Mouse (Mus musculus): Measurements from ENCODE around the gene Bcl2l15.
"Not testable (repeated sequence)": the region's sequence is repeated elsewhere in the genome, so short reads cannot be mapped to it uniquely, and the experiment has no call there.

The Bcl2l15 gene

DNA sequence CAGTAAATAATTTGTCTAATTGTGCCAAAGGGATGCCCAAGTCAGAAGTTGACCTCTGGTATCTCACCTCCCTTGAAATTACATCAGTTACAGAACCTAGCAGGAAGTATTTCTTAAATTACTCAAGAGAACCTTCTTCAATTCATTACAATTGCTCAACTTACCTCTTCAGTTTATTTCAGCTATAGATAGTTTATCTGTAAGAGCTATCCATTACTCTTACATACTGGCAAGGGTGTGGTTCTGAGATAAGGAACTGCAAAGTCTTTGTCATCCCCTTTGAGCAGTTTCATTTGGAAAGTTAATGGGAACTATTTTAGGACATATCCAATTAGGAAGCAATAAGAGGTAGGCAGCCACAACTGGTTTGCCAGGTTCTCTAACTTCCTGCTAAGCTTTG lies at the start of gene Bcl2l15:
Gene Bcl2l15, plus strand, starts transcription at position 176 of the 400 bp plus-strand sequence.
- DNase-seq (ENCODE audit: low read depth, low spot score) = no peak

DNA sequence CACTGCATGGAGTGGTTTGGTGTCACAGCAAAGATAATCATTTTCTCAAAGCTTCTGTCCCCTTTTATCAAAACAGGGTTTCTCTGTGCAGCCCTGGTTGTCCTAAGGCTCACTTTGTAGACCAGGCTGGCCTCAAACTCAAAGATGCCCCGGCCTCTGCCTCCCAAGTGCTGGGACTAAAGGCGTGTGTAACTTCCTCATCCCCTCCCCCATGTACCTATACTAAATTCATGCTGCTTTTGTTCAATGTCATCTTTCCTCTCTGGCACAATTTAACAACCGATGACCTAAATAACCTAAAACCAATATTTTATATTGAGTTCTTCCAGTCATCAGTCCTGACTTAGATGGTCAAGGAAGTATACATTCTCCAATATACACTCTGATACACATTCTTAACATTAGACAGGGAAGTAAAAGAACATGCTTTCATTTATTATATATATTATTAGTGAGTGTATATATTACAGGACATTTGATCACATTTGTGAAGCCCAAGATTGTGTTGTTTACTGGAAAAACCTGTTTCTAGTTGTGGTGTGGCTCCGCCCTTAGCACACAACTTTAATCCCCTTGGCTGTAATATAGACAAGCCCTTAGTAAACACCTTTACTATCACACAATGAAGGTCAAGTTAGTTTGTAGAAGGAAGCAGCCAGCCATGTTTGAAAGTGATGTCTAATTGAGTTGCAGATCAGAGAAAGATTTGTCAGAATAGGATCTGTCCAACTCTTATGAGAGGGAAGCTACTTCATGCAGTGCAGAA lies 49.4 kb upstream of the Bcl2l15 start:
- DNase-seq (ENCODE audit: low read depth, low spot score) = no peak

DNA sequence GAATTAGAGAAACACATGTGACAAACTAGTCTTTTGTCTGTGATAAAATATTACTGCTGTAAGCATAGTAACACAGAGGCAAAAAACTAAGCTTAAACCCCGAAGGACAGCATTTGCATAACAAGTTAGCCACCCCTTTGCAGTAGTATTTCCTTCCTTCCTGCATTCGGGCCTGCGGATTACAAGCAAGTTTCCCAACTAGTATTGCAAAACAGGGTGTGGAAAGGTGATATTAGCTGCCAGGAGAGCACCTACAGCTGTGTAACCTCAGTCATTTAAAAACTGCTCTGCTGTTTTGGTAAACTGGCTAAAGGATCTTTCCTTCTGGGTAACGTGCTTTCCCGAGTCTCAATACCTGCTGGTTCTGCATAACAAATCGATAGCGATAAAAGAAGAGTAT lies 45.2 kb upstream of the Bcl2l15 start:
- DNase-seq (ENCODE audit: low read depth, low spot score) = no peak

DNA sequence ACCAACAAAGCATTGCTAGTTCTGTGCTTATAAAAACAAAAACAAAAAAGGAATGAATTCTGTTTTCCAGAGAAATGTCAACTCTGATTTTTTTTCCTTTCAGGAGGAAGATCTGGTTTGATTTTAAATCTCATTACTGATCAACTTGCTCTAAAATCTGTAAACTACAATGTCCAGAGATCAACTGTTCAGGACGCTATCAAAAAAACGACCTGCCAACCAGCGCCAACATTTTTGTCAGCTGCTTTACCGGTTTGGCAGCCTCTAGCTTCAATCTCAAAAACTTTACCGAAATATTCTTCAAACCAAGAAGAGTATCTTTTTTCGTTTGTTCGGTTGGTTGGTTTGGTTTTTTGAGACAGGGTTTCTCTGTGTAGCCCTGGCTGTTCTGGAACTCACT lies 43.3 kb upstream of the Bcl2l15 start:
- no peak for DNase-seq (ENCODE audit: low read depth, low spot score)

DNA sequence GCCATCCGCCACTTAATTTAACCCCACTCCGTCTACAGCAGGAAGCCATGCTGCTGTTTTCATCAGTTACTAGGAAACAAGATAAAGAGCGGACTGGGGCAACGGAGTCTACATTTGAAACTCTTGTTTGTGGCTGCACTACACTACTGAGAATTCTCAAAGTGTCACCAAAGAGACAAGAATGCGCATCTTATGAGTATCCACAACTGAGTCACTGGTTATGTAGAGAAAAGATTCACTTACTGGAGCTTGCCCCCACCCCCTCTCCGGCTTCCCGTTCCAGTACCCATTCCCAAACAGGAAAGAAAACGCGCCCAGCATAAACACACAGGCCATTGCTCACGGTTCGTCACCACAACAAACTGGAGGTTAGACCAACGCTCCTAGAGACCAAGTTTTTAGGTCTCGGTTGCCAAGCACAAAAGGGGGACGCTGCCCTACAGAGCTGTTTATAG lies 42.5 kb upstream of the Bcl2l15 start:
- DNase-seq (ENCODE audit: low read depth, low spot score) = peak; percentile 81

DNA sequence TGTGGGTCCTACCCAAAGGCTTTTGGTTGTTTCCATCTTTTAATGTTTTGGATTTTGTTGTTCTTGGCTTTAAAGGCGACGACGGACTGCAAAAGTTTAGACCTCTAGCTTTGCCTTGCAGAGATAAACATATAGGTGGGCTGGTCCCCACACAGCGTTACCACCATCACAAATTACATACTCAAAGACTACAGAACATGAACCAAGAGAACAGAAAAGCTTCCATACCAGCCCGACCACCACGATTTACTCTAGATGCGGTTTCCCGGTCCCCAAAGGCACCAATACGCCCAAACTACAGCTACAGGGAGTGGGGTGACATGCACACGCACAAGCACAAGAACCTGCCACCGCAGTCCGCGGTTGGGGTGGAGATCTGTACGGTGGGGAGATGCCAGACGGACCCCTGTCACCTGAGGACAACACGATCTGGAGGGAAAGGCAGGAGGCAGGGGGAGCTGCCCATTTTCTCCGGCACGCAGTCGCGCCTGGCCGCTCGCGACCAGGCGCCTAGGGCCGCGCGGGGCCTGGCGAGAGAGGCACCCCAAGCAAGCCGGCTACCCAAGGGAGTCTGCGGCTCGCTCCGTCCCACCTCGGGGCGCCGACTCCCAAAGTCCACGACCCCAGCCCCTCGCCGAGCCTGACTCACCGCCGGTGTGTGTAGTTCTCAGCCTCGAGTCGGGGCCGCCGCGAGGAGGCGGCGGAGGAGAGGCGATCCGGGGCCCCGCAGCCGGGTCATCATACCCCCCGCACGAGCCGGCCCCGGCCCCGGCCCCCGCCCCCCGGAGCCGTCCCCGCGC lies 41.9 kb upstream of the Bcl2l15 start:
- peak; percentile 67 for DNase-seq (ENCODE audit: low read depth, low spot score)

DNA sequence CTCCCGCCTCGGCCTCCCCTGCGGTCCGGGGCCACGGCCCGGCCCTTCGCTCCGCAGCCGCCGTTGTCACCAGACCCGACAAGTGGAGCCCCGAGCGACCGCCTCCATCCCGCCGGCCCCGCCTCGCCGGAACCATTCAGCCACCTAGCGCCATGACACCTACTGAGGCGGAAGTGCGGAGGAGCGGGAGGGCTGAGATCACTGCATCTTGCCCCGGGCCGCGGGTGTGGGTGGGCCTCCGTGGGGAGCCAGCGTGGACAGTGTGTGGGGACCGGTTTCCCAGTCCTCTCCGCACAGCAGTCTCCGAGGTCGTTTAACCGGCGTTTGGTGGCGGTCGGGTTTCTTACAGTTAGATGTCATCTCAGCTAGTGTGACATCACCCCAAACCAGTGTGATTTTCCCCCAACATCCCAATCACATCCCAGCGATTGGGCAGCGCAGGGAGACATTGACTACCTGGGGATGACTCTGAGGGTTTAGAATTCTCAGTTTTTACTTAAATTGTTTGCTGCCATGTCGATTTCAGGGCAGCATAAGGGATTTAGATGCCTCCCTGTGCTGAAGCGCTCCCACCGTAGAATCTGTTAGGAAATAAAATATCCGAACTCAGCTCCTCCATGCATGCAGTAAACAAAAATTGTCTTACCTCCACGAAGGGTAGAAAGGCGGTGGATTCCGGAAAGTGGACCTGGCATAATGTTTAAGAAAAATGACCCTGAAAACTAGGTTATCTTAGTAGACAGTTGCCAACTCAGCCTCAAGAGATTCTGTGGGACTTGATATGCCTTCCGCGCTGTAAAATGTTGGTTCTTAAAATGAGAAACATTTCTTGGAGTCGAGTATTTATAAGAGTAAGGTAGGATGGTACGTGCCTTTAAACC lies 40.9 kb upstream of the Bcl2l15 start, which contains the start of gene Hipk1:
Gene Hipk1, minus strand, starts transcription at position 334 of the 881 bp plus-strand sequence.
- DNase-seq (ENCODE audit: low read depth, low spot score) = peak; percentile 94

DNA sequence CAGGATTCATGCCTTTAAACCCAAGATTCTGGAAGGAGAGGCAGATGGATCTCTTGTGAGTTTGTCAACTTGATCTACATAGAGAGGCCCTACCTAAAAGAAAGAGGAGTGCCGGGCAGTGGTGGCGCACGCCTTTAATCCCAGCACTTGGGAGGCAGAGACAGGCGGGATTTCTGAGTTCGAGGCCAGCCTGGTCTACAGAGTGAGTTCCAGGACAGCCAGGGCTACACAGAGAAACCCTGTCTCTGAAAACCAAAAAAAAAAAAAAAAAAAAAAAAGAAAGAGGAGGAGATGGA lies 40.3 kb upstream of the Bcl2l15 start:
- DNase-seq (ENCODE audit: low read depth, low spot score) = not testable (repeated sequence)

DNA sequence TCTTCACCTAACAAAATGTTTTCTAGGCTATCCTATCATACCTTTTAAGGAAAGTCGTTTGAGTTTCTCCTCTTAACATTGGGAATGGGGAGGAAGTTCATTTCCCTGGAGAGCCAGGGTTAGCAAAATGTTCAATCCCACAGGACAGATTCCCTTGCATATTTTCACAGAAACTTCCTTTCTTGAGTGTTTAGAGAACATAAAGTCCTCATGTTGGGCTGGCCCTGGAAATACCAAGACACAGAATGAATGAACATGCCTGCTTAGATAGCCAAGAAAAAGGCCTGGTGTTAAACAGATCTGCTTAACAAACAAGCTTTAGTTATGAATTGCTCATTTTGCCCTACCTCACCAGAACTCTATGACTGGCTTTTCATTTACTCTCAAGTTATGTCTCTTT lies 39.8 kb upstream of the Bcl2l15 start:
- DNase-seq (ENCODE audit: low read depth, low spot score) = no peak

DNA sequence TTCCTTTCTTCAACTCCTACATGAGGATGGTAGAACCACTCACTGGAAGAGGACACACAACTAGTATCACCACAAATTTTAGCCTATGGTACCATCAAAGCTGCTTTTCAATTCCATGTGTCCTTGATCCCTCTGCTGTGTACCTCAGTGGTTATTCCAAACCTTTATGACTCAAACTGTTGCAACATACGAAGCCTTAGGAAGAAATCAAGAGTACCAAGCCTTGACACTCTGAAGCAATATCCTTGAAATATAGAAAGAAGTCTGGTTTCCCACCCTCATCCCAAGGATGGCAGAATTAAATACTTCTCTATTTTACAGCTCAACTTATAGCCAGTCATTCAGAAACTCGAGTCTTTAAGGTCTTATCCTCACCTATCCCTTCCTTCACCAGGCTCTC lies 36.0 kb upstream of the Bcl2l15 start:
- no peak for DNase-seq (ENCODE audit: low read depth, low spot score)

DNA sequence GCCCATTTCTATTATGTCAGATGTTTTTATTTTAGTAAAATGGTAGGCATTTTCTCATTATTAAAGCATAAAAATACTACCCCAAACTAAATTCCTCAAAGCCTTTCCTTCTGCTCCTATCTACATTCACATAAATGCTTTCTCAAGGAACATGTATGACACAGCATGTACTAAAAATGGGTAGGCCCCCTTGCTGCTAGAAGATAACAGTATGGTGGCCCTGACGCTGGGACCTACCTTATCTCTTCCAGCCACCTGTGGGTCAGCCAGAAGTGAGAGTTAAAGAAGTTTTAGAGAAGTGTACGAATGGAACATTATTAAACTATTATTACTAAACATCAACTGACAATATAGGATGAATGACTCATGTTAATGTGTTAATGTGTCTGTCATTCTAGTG lies 32.9 kb upstream of the Bcl2l15 start:
- no peak for DNase-seq (ENCODE audit: low read depth, low spot score)

DNA sequence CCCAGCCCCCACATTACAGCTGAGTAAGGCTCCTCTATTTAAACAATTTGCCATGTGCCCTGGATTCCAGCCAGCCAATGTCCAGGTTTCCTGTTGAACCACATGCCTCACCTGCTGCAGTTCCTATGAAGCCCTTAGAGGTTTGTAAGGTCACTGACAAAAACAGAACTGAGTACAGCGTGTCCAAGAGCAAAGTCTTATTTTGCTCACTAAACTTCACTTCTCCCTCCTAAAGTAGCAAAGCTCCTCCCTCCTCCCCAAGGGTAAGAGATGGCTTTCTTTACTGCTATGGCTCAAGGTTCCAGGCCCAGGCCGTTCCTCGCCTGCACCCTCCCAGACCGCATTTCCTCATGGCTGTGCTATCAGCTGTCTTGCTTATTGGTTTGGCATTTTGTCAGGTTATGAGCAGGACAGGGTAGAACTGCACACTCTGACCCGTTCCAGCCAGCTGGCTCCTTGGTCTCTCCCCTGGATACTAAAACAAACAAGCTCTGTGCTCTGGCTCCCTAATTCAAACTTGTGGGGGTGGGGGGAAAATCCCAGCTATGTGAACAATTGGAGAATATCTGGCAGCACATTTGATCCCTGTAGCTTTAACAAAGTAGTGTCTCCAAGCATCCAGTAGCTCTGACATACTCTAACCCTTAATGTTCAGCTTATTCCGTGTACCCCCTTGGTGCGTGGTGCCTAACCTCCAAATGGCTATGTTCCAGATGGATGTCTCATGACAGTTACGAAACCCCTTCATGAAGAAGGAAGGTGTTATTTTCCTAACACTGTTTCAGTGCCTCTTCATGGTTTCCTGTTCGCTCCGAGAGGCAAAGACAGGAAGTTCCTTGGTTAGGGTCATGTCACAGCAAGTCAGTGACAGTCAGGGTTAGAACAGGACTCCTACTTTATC lies 30.5 kb upstream of the Bcl2l15 start:
- peak; percentile 77 for DNase-seq (ENCODE audit: low read depth, low spot score)

DNA sequence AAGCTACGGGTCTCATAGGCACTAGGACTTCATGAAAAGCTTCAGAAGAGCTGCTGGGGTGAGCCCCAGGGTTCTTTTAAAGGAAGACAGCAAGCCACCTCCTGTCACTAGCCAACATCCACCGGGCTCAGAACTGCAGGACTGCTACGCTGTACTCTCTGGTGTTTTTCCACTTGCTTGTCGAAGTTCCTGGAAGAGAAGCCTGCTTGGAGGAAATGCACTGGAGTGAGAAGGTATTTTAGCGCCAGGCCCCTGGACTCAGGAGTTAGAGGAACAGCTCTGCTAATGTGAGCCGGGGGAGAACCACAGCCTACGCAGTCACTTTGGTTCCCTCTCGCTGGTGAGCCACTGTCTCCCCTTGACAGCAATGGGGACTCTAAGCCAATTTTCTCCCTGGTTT lies 29.5 kb upstream of the Bcl2l15 start:
- DNase-seq (ENCODE audit: low read depth, low spot score) = peak; percentile 29

DNA sequence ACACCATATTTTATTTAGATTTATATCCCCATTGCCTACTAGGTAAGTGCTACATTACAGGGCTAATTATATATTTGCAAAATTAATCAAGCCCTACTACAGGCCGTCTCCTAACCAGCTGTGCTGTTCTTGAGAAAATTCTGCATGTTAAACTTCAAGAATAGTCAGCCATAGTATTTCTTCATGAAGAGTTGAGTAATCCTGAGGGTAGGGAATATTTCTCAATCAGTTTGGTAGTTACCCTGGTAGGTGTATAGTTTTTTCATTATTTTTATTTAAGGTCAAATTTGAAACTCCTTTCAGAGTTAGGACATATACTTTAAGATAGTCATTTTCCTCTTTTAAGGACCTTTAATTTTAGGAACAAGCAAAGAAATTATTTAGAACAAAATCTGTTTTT lies 26.7 kb upstream of the Bcl2l15 start:
- DNase-seq (ENCODE audit: low read depth, low spot score) = no peak

DNA sequence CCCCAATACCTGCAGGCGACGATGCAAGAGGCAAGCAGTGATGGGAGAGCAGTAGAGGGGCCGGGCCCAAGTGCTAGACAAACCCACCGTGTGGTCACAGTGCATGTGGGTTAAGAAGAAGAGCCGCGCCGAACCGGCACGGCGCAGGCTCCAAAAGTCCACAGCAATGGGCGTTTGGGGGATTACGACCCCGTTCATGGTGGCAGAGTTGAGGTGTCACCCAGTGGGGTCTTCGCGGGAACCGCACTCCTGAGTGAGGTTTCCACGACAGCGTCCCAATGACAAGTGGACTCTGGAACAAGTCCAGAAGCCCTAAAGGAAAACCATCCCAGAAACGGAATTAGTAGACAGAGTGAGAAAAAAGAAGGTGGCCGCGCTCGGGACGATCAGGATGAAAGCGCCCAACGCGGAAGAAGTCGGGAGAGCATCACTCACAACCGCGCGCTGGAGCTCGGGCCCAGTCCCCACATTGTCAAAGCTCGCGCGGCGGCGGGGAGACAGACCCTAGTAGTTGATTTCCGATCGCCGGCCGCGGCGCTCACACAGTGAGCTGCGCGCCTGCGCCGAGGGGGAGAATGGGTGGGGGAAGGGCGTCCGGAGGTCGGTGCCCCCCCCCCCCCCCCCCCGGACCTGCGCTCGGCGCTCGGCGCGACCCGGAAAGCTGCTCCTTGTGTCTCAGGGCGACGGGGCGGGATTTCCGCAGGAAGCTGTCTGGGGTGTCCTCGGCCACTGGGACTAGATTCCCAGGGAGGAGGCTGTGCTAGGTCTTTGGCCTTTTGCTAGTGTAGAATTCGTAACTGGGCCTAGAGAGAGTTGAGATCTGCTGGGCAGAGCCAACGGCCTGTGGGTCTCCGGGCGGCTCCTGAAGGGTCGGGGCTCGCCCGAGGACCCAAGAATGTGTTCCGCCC lies 23.3 kb upstream of the Bcl2l15 start, which contains the start of the genes Dclre1b, Ap4b1 and Gm43064:
Gene Dclre1b, minus strand, starts transcription at position 554 of the 908 bp plus-strand sequence.
Gene Ap4b1, plus strand, starts transcription at position 630 of the 908 bp plus-strand sequence.
Gene Gm43064, plus strand, starts transcription at position 683 of the 908 bp plus-strand sequence.
- peak; percentile 98 for DNase-seq (ENCODE audit: low read depth, low spot score)

DNA sequence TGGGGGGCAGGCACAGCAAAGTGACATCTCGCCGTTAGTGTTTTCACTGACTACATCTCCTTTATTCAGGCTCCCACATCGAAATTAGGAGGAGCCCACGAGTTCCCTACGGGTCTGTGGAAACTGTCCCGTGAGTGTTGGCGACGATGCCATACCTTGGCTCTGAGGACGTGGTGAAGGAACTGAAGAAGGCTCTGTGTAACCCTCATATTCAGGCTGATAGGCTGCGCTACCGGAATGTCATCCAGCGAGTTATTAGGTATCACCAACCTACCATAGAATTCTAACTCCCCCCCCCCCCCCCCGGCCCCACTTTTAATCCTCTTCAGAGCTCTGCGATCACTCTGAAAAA lies 22.6 kb upstream of the Bcl2l15 start:
- no peak for DNase-seq (ENCODE audit: low read depth, low spot score)

DNA sequence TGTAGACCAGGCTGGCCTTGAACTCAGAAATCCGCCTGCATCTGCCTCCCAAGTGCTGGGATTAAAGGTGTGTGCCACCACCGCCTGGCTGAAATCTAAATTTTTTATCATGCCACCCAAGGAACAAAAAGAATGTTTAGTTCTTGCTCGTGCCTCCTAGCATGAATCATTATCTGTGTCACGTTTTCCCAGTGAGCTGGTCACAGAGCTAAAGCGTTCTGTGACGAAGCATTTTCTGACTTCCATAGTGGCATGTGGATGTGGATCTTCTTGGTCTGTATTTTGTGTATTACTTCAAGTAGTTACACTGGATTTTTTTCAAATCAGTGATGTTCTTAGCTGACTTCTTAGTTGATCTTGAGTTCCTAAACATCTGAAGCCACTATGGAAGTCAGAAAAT lies 21.4 kb upstream of the Bcl2l15 start:
- DNase-seq (ENCODE audit: low read depth, low spot score) = no peak

DNA sequence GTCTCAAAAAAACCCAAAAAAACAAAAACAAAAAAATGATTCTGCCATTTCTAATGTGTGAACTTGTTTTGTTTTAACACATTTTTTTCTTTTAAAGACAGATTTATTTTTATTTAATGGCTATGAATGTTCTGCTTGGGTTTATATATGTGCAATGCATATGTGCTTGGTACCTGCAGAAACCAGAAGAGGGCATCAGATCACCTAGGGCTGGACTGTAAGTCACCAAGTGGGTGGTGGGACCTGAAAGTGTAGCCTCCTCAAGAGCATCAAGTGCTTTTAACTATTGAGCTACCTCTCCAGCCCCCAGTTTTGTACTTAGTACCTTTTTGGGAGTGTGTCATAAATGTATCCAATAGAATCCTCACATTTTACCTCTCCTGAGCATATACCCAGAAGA lies 4.9 kb upstream of the Bcl2l15 start:
- peak; percentile 39 for DNase-seq (ENCODE audit: low read depth, low spot score)

DNA sequence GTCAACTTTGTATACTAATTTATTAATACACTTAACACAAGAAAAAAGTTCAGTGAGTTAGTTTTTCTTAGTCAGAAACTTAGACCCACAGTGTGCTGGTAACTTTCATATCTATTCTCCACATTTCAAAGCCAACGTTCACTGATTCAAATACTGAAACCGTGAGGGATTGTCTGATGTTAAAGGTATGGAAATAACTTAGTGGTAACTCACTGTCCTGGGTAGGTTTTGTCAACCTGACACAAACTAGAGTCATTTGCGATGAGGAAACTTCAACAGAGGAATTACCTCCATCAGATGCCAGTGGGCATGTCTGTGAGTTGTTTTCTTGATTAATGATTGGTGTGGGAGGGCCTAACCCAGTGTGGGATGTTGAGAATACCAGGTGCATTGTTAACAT lies 3.4 kb upstream of the Bcl2l15 start:
- DNase-seq (ENCODE audit: low read depth, low spot score) = peak; percentile 38

DNA sequence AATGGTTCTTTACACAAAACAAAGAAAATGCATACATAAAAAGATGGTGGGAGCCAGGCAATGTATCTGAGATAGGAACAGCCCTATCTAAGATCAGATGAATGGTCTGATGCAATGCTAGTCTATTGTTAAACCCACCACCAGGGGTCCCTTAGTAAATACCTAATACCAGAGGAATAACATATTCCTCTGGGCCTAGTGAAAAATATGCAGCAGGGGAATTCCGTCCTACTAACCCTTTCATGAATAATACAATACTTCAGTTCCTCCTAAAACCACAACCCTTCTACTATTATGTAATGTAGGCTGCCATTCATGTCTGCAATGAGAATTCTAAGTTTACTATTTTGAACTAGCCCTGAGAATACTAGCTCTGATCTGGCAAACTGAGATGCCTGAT lies 1.7 kb upstream of the Bcl2l15 start:
- DNase-seq (ENCODE audit: low read depth, low spot score) = peak; percentile 31

All from CD4-positive helper T cell, adult 2 months (primary cell).